Mouse (Mus musculus) monocyte, adult 5-6 weeks (primary cell): ENCODE results near the gene Gm3159. TPM values are rescaled to one million over a fixed set of nuclear protein-coding genes. Genes with fewer than 3 reads are reported as not detected.
"Not testable (repeated sequence)": the region's sequence is repeated elsewhere in the genome, so short reads cannot be mapped to it uniquely, and the experiment has no call there.

ENCODE experiments used
- ATAC-seq: fragments of 153-309, 156-312 bp; replicated peaks from 2 replicates; pipeline ENCODE4 v1.8.0; 2017; ENCODE audit warnings: mild to moderate bottlenecking; ENCODE audit not compliant: low TSS enrichment, insufficient number of reproducible peaks, severe bottlenecking, poor library complexity, low FRiP score
- total RNA-seq: library from RNA; stranded (forward); fragments of 200-1000, 200-491, 200-594 nt; gene quantifications from 3 replicates; pipeline ENCODE4 v1.2.3, GENCODE M21; 2017

Gm3159 gene
- not detected in 3 replicates for total RNA-seq

- ATAC-seq: not testable (repeated sequence)
These were observed at the start of gene Gm3159 for GRCm38 (mm10) chr14:4397226-4397625. TSS of gene Gm3159 (plus strand) at chr14:4397526.

GRCm38 (mm10) chr14:4368991-4369390, 28.3 kb upstream of the Gm3159 start:
- not testable (repeated sequence) for ATAC-seq

- ATAC-seq: not testable (repeated sequence)
These were observed 27.6 kb upstream of the Gm3159 start for GRCm38 (mm10) chr14:4369691-4370090.

- not testable (repeated sequence) for ATAC-seq
These were observed 19.5 kb upstream of the Gm3159 start for GRCm38 (mm10) chr14:4377871-4378270.

GRCm38 (mm10) chr14:4385606-4386005, 11.7 kb upstream of the Gm3159 start:
- not testable (repeated sequence) for ATAC-seq

- ATAC-seq: not testable (repeated sequence)
These were observed 4.3 kb upstream of the Gm3159 start for GRCm38 (mm10) chr14:4392841-4393530.

- not testable (repeated sequence) for ATAC-seq
These were observed 1.3 kb downstream of the Gm3159 start for GRCm38 (mm10) chr14:4398624-4399023.

GRCm38 (mm10) chr14:4400115-4400789, 2.9 kb downstream of the Gm3159 start:
- ATAC-seq: not testable (repeated sequence)

GRCm38 (mm10) chr14:4401245-4401644, 3.9 kb downstream of the Gm3159 start:
- not testable (repeated sequence) for ATAC-seq

GRCm38 (mm10) chr14:4403840-4404239, 6.5 kb downstream of the Gm3159 start:
- not testable (repeated sequence) for ATAC-seq

- ATAC-seq: not testable (repeated sequence)
These were observed 12.6 kb downstream of the Gm3159 start for GRCm38 (mm10) chr14:4409939-4410338.

- not testable (repeated sequence) for ATAC-seq
These were observed 17.9 kb downstream of the Gm3159 start, which contains the start of gene Gm3164 for GRCm38 (mm10) chr14:4414965-4415835. TSS of gene Gm3164 (plus strand) at chr14:4415448.

- ATAC-seq: not testable (repeated sequence)
These were observed 33.4 kb downstream of the Gm3159 start, which contains the start of gene Gm3173 for GRCm38 (mm10) chr14:4430692-4431091. TSS of gene Gm3173 (plus strand) at chr14:4430992.

Other genes with a start within 250 kb of the Gm3159 start
- not detected in 3 replicates for gene Gm3127, start 232.5 kb upstream of the Gm3159 start, total RNA-seq
- gene Gm2974, start 214.9 kb upstream of the Gm3159 start, total RNA-seq: not detected in 3 replicates
- gene Gm3138, start 147.9 kb upstream of the Gm3159 start, total RNA-seq: not detected in 3 replicates
- not detected in 3 replicates for gene Gm3149, start 80.2 kb upstream of the Gm3159 start, total RNA-seq
- gene 2610042L04Rik, start 62.8 kb upstream of the Gm3159 start, total RNA-seq: not detected in 3 replicates
- gene Gm3164, start 17.9 kb downstream of the Gm3159 start, total RNA-seq: not detected in 3 replicates
- gene Gm3173, start 33.5 kb downstream of the Gm3159 start, total RNA-seq: not detected in 3 replicates
- not detected in 3 replicates for gene Gm3182, start 84.2 kb downstream of the Gm3159 start, total RNA-seq
- not detected in 3 replicates for gene Gm3047, start 157.9 kb downstream of the Gm3159 start, total RNA-seq
- not detected in 3 replicates for gene Gm8159, start 234.8 kb downstream of the Gm3159 start, total RNA-seq